Mouse (Mus musculus) neural tube, embryonic 15.5 days (tissue): ENCODE measurements around the gene Hopx. TPM values are rescaled to one million over a fixed set of nuclear protein-coding genes. Genes with fewer than 3 reads are reported as not detected.

Source experiments
- ATAC-seq: fragments of 200-750 bp; cut with Nextera tagmentation; 2 replicates; pipeline ENCODE4 v1.8.0; 2017; ENCODE audit warnings: mild to moderate bottlenecking, moderate TSS enrichment, moderate library complexity; ENCODE audit not compliant: low FRiP score
- H3K27ac ChIP-seq: fragments of 300-500 bp; sonication (generic); replicated peaks from 2 replicates; pipeline ENCODE4 v1.5.1; 2015; ENCODE audit warnings: mild to moderate bottlenecking, inconsistent platforms
- H3K27me3 ChIP-seq: fragments of 300-500 bp; sonication (generic); replicated peaks from 2 replicates; pipeline ENCODE4 v1.6.1; 2015; ENCODE audit warnings: inconsistent platforms
- H3K36me3 ChIP-seq: fragments of 300-500 bp; sonication (generic); 2 replicates; pipeline ENCODE4 v1.6.1; 2015; ENCODE audit warnings: inconsistent platforms
- H3K4me1 ChIP-seq: fragments of 300-500 bp; sonication (generic); 2 replicates; pipeline ENCODE4 v1.6.1; 2015; ENCODE audit warnings: inconsistent platforms
- H3K4me2 ChIP-seq: fragments of 300-500 bp; sonication (generic); 2 replicates; pipeline ENCODE4 v1.6.1; 2015; ENCODE audit warnings: inconsistent platforms, mild to moderate bottlenecking, moderate library complexity
- H3K4me3 ChIP-seq: fragments of 300-500 bp; sonication (generic); replicated peaks from 2 replicates; pipeline ENCODE4 v1.5.1; 2015; ENCODE audit warnings: mild to moderate bottlenecking, inconsistent platforms
- H3K9ac ChIP-seq: fragments of 300-500 bp; sonication (generic); replicated peaks from 2 replicates; pipeline ENCODE4 v1.6.1; 2015; ENCODE audit warnings: mild to moderate bottlenecking, inconsistent platforms
- H3K9me3 ChIP-seq: fragments of 300-500 bp; sonication (generic); replicated peaks from 2 replicates; pipeline ENCODE4 v1.6.1; 2016; ENCODE audit warnings: inconsistent platforms
- WGBS: fragments of 180-500 bp; shearing (Covaris S2); methylation state at CpG from one replicate; pipeline ENCODE4 v1.1.7; 2015; ENCODE audit warnings: mixed read lengths; 5-methylcytosine and 5-hydroxymethylcytosine counted together
- polyA plus RNA-seq: library from polyadenylated mRNA; unstranded; fragments of >200 nt; fragmentation: Nextera tagmentation; extraction: Ambion mirVana; gene quantifications from 2 replicates; pipeline ENCODE4 v1.2.1, GENCODE M21; 2015

Gene Hopx
- polyA plus RNA-seq, 1 experiment from 2014 or later: 12.2 TPM

DNA sequence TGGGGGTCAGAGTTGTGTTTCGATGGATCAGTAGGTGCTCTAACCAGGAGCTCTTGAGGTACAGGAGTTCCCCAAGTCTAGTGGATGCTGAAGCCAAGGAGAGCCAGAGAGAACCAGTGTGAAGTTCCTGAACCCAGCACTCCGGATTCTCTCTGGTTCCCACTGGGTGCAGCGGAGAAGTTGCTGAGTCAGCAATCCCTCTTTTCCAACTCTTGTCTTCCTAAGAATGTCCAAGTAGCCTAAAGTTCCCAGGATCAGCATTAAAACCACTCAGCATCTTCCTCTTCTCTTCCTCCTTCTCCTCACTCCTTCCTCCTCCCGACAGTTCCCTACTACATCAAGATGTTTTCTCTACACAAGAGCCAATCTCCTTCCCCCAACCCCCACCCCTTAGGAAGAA, 30.5 kb downstream of the Hopx start:
- no peaks in the 10 kb centered on the region for H3K27me3 ChIP-seq
- no peaks in the 10 kb centered on the region for H3K4me1 ChIP-seq
- H3K4me3 ChIP-seq: no peak overlapping the region
- no peak overlapping the region for H3K4me2 ChIP-seq
- no peaks in the 10 kb centered on the region for H3K9me3 ChIP-seq
- no peak for ATAC-seq
- WGBS: 90% methylated on average over 4 of the region's 4 CpGs
- H3K36me3 ChIP-seq: no peaks in the 10 kb centered on the region
- H3K9ac ChIP-seq: no peak overlapping the region
- no peak overlapping the region for H3K27ac ChIP-seq

- no peak for ATAC-seq
- Histone ChIP-seq H3K9ac (no peak overlapping the region), H3K4me3 (no peak overlapping the region), H3K4me1 (no peaks in the 10 kb centered on the region), H3K27ac (no peak overlapping the region), H3K27me3 (no peaks in the 10 kb centered on the region), H3K4me2 (no peak overlapping the region), H3K9me3 (no peaks in the 10 kb centered on the region), H3K36me3 (no peaks in the 10 kb centered on the region)
- 85% methylated on average over 7 of the region's 7 CpGs for WGBS
Observed at GRCm38 (mm10) chr5:77082735-77083134, 32.2 kb downstream of the Hopx start.

GRCm38 (mm10) chr5:77080761-77081160, 34.2 kb downstream of the Hopx start:
- Histone ChIP-seq H3K9me3 (no peaks in the 10 kb centered on the region), H3K27ac (no peak overlapping the region), H3K9ac (no peak overlapping the region), H3K27me3 (no peaks in the 10 kb centered on the region), H3K36me3 (no peaks in the 10 kb centered on the region), H3K4me1 (no peaks in the 10 kb centered on the region), H3K4me3 (no peak overlapping the region), H3K4me2 (no peak overlapping the region)
- no peak for ATAC-seq
- 92% methylated on average over 4 of the region's 4 CpGs for WGBS

DNA sequence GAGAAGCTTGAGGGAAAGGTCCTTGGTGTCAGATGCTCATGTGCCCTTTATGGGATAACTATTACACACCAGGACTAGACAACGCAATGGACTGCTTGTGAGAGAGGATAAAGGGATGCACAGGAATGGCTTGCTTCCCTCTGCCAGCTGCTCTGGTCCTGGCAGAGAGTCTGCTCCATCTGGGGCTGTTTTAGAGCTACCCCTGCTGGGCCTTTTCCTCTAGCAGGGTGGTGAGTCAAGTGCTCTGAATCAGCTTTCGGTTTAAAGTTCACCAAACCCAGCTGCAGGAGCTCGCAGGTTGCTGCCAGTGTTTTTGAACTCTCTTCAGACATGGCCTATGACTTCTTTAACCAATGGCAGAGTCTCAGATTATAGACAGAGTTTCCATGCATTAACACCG, 39.0 kb downstream of the Hopx start:
- ATAC-seq: no peak
- 89% methylated on average over 4 of the region's 4 CpGs for WGBS
- Histone ChIP-seq H3K9me3 (no peaks in the 10 kb centered on the region), H3K27ac (no peak overlapping the region), H3K36me3 (no peaks in the 10 kb centered on the region), H3K27me3 (no peaks in the 10 kb centered on the region), H3K4me1 (no peaks in the 10 kb centered on the region), H3K4me3 (no peak overlapping the region), H3K4me2 (no peak overlapping the region), H3K9ac (no peak overlapping the region)

DNA sequence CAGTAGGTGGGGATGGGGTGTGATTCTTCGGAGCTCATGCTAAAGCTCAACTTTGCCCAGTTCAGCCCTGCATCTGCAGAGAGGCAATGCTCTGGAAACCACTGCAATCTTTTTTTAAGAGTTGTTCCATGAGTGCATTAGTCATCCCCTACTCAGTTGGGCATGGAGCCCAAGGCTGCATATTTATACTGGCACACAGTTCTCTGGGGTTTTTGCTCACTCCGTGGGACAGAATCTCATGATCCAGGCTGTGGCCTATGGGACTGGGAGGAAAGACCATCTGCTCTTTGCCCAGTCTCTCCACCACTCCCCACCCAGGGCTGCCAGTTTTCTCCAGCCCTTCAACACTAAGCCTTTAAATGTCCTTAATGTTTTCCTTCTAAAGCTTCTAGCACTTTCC, 40.0 kb downstream of the Hopx start:
- Histone ChIP-seq H3K4me3 (no peak overlapping the region), H3K9ac (no peak overlapping the region), H3K27me3 (no peaks in the 10 kb centered on the region), H3K27ac (no peak overlapping the region), H3K36me3 (no peaks in the 10 kb centered on the region), H3K4me2 (no peak overlapping the region), H3K9me3 (no peaks in the 10 kb centered on the region), H3K4me1 (no peaks in the 10 kb centered on the region)
- no peak for ATAC-seq
- WGBS: 85% methylated on average over 2 of the region's 2 CpGs

DNA sequence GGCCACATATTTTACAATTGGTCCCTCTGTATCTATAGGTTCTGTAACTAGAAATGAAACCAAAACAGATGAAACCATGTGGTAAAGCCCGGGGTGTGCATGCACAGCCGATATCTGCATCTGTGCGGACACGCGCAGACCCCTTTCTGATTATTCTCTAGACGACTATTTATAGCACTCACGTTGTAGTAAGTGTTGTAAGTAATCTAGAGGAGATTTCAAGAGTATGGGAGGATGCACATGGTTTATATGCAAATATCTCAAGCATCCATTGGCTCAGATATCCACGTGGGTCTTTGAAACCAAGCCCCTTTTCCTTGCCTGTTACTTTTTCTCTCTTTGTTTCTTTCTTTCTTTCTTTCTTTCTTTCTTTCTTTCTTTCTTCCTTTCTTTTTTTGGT, 41.1 kb downstream of the Hopx start:
- no peak overlapping the region for H3K9ac ChIP-seq
- H3K4me1 ChIP-seq: no peaks in the 10 kb centered on the region
- H3K4me3 ChIP-seq: no peak overlapping the region
- WGBS: 90% methylated on average over 8 of the region's 8 CpGs
- H3K27me3 ChIP-seq: no peaks in the 10 kb centered on the region
- no peak overlapping the region for H3K4me2 ChIP-seq
- no peak for ATAC-seq
- no peaks in the 10 kb centered on the region for H3K36me3 ChIP-seq
- H3K27ac ChIP-seq: no peak overlapping the region
- no peaks in the 10 kb centered on the region for H3K9me3 ChIP-seq

- WGBS: 84% methylated on average over 3 of the region's 3 CpGs
- no peak overlapping the region for H3K4me3 ChIP-seq
- ATAC-seq: no peak
- no peaks in the 10 kb centered on the region for H3K36me3 ChIP-seq
- H3K27ac ChIP-seq: no peak overlapping the region
- no peaks in the 10 kb centered on the region for H3K4me1 ChIP-seq
- no peaks in the 10 kb centered on the region for H3K9me3 ChIP-seq
- H3K9ac ChIP-seq: no peak overlapping the region
- H3K4me2 ChIP-seq: no peak overlapping the region
- H3K27me3 ChIP-seq: no peaks in the 10 kb centered on the region
Observed at GRCm38 (mm10) chr5:77071626-77072025, 43.3 kb downstream of the Hopx start.

DNA sequence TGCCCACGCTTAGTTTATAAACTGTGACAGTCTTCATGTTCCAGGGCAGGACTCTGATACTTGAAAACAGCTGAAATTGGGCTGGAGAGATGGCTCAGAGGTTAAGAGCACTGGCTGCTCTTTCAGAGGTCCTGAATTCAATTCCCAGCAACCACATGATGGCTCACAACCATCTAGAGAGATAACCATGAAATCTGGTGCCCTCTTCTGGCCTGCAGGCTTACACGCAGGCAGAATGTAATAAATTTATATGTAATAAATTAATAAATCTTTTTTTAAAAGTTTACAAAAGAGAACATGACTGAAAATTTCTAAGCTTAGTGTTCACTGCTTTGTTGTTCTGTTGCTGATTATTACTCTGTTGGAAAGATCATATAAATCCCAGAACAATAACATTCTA, 43.9 kb downstream of the Hopx start:
- H3K9me3 ChIP-seq: no peaks in the 10 kb centered on the region
- no peaks in the 10 kb centered on the region for H3K4me1 ChIP-seq
- H3K4me2 ChIP-seq: no peak overlapping the region
- H3K4me3 ChIP-seq: no peak overlapping the region
- no peaks in the 10 kb centered on the region for H3K27me3 ChIP-seq
- ATAC-seq: no peak
- 88% methylated on average over 2 of the region's 2 CpGs for WGBS
- no peaks in the 10 kb centered on the region for H3K36me3 ChIP-seq
- H3K27ac ChIP-seq: no peak overlapping the region
- H3K9ac ChIP-seq: no peak overlapping the region

GRCm38 (mm10) chr5:77067321-77067720, 47.6 kb downstream of the Hopx start:
- Histone ChIP-seq H3K27me3 (no peaks in the 10 kb centered on the region), H3K9me3 (no peaks in the 10 kb centered on the region), H3K36me3 (no peaks in the 10 kb centered on the region), H3K9ac (no peak overlapping the region), H3K4me1 (no peaks in the 10 kb centered on the region), H3K4me2 (no peak overlapping the region), H3K4me3 (no peak overlapping the region), H3K27ac (no peak overlapping the region)
- WGBS: 82% methylated on average over 8 of the region's 8 CpGs
- ATAC-seq: no peak

- 35% methylated on average over 17 of the region's 17 CpGs for WGBS
- H3K4me2 ChIP-seq: peak overlapping the region; percentile 23; the same call in 1 of the 2 replicates
- ATAC-seq: no peak
Observed at GRCm38 (mm10) chr5:77061372-77062038, 53.4 kb downstream of the Hopx start.

DNA sequence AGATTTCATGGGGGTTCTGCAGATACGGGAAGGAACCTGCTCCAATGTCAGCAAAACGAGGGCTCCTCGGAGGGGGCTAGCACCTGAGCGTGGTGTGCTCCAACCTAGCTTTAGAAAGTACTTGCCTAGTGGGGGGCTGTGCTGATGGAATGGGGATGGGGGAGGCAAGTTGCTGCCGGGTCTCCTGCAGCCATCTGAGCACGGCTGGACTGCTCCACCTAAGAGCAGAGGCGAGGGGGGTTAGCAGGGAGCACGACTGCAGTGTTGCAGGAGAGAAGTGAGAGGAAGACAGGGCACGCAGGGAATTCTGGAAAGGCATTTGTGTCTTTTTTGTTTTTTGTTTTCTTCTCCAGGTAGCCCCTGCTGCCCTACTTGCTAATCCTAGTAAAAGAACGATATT, 54.6 kb downstream of the Hopx start:
- no peaks in the 10 kb centered on the region for H3K9me3 ChIP-seq
- H3K36me3 ChIP-seq: no peaks in the 10 kb centered on the region
- H3K27ac ChIP-seq: no peak overlapping the region
- no peak overlapping the region for H3K4me3 ChIP-seq
- H3K9ac ChIP-seq: no peak overlapping the region
- WGBS: 57% methylated on average over 10 of the region's 10 CpGs
- ATAC-seq: no peak
- no peaks in the 10 kb centered on the region for H3K4me1 ChIP-seq
- no peak overlapping the region for H3K4me2 ChIP-seq
- H3K27me3 ChIP-seq: no peaks in the 10 kb centered on the region

More at GRCm38 (mm10) chr5:77061372-77062038, 53.4 kb downstream of the Hopx start:
- Histone ChIP-seq H3K36me3 (no peaks in the 10 kb centered on the region), H3K4me3 (no peak overlapping the region), H3K4me1 (no peaks in the 10 kb centered on the region), H3K9ac (no peak overlapping the region), H3K27ac (no peak overlapping the region), H3K9me3 (no peaks in the 10 kb centered on the region), H3K27me3 (no peaks in the 10 kb centered on the region)

GRCm38 (mm10) chr5:77056881-77057440, 58.0 kb downstream of the Hopx start:
- no peak overlapping the region for H3K27ac ChIP-seq
- ATAC-seq: no peak
- WGBS: 50% methylated on average over 12 of the region's 12 CpGs
- no peaks in the 10 kb centered on the region for H3K4me1 ChIP-seq
- no peaks in the 10 kb centered on the region for H3K36me3 ChIP-seq
- H3K27me3 ChIP-seq: no peaks in the 10 kb centered on the region
- H3K9me3 ChIP-seq: no peaks in the 10 kb centered on the region
- H3K9ac ChIP-seq: no peak overlapping the region
- H3K4me2 ChIP-seq: no peak overlapping the region
- H3K4me3 ChIP-seq: no peak overlapping the region
